Mouse (Mus musculus) liver, adult 2 months (tissue): ENCODE results near the gene Nup88. TPM values are rescaled to one million over a fixed set of nuclear protein-coding genes. Genes with fewer than 3 reads are reported as not detected.
A peak's percentile ranks its signal among the peaks of the same experiment; 100 is the strongest.

ENCODE experiments used
- DNase-seq: peaks from one replicate; pipeline ENCODE4 v3.0.0-alpha.2; 2011; ENCODE audit warnings: low read depth, low spot score; ENCODE audit errors: extremely low read depth
- H3K27ac ChIP-seq: fragments of 200-500 bp; replicated peaks from 2 replicates; pipeline ENCODE4 v1.5.1; 2012; ENCODE audit warnings: low read depth, mild to moderate bottlenecking, control low read depth, inconsistent platforms, low read length; ENCODE audit not compliant: insufficient read depth
- H3K27me3 ChIP-seq: fragments of 200-500 bp; 2 replicates; pipeline ENCODE4 v1.6.1; 2012; ENCODE audit warnings: mild to moderate bottlenecking, moderate library complexity, low read length, inconsistent platforms; ENCODE audit not compliant: control insufficient read depth, insufficient read depth
- H3K36me3 ChIP-seq: fragments of 200-500 bp; 2 replicates; pipeline ENCODE4 v1.6.1; 2012; ENCODE audit warnings: low read length, inconsistent platforms; ENCODE audit not compliant: control insufficient read depth, insufficient read depth
- H3K4me1 ChIP-seq: fragments of 200-500 bp; 2 replicates; pipeline ENCODE4 v1.6.1; 2011; ENCODE audit warnings: low read length; ENCODE audit not compliant: control insufficient read depth, insufficient read depth
- H3K4me3 ChIP-seq: fragments of 200-500 bp; 2 replicates; pipeline ENCODE4 v1.5.1; 2011; ENCODE audit warnings: low read depth, mild to moderate bottlenecking, control low read depth, low read length, moderate library complexity; ENCODE audit not compliant: insufficient read depth
- H3K79me2 ChIP-seq: fragments of 200-500 bp; 2 replicates; pipeline ENCODE4 v1.6.1; 2012; ENCODE audit warnings: inconsistent platforms, mild to moderate bottlenecking, low read length, moderate library complexity; ENCODE audit not compliant: control insufficient read depth, insufficient read depth
- H3K9ac ChIP-seq: fragments of 200-500 bp; 2 replicates; pipeline ENCODE4 v1.6.1; 2012; ENCODE audit warnings: low read depth, mild to moderate bottlenecking, control low read depth, inconsistent platforms, low read length
- CTCF ChIP-seq: fragments of 200-500 bp; IDR thresholded peaks from 2 replicates; pipeline ENCODE4 v1.5.1; 2011; ENCODE audit warnings: low read depth, low read length, control low read depth
- POLR2A ChIP-seq: fragments of 200-500 bp; IDR thresholded peaks from 2 replicates; pipeline ENCODE4 v1.6.1; 2011; ENCODE audit warnings: low read length, control low read depth; ENCODE audit not compliant: insufficient read depth; ENCODE audit errors: extremely low read depth
- WGBS: fragments of 180-500 bp; shearing (Covaris S2); methylation state at CpG from one replicate; pipeline ENCODE4 v1.1.7; 2018; 5-methylcytosine and 5-hydroxymethylcytosine counted together
- polyA plus RNA-seq: library from polyadenylated mRNA; depleted of rRNA; stranded (reverse); fragments of >200 nt; gene quantifications from 2 replicates; pipeline ENCODE4 v1.2.3, GENCODE M21; 2012
- total RNA-seq: library from RNA; depleted of rRNA; stranded (reverse); fragments of >200 nt; gene quantifications from 2 replicates; pipeline ENCODE4 v1.2.3, GENCODE M21; 2014

Nup88 gene
- total and polyA plus RNA-seq, 2 experiments = 14.3 to 28.9 TPM

DNA sequence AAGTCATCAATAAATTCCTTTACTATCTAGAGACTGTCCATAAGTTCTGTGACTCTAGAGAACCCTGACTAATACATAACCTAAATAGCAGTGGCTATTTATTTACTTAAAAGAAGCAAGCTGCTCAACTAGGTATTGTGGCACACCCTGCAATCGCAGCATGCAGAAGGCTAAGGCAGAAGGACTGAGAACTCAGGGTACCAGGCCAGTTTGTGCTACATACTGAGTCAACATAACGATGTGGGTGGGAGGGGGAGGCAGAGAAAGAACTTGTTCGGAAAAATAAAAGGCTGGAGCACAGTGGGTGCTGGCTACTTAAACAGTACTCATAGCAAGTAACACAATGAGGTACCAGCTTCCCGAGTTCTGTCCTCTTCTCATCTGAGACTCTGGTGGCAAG lies 31.4 kb upstream of the Nup88 start:
- DNase-seq = no peak

DNA sequence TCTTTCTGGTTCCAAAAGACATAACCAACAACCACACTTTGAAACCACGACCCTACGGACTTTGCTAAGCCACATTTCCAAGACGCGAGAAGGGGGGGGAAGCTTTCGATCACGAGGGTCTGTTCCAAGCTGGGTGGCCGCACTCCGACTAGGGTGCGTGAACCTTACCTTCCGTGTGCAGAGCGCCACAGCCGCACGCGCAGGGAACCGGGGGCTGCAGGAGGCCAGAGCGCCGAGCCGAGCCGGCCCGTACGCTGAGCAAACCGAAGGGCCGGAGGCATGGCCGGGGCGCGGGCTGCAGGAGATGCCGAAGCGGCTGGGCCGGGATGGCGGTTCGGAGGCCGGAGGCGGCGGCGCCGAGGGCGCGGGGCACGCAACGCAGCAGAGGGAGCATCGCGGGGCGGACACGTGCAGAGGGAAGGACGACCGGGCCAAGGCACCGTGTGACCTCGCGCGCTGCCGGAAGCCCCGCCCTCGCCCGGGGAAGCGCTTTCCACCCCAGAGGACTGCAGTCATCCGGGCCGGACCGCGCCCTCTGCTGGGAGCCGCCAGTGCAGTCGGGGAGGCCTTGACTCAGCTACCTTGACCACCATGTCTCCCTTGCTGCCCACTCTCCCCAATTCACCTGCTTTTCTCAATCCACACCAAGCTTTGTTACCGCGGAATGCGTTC lies 12.9 kb upstream of the Nup88 start, which contains the start of gene C1qbp:
Gene C1qbp (minus strand): TSS at position 470 of the 672 bp plus-strand sequence.
- TF ChIP-seq POLR2A = 0 out of 2 replicates have a peak, but pooled peaks have one; percentile 58
- TF ChIP-seq CTCF = peak; percentile 94

More for the DNA sequence above, 31.4 kb upstream of the Nup88 start:
- Histone ChIP-seq H3K4me3 (no peak overlapping the region), H3K36me3 (peaks cover 30% of the 10 kb centered on the region), H3K79me2 (peaks cover 7% of the 10 kb centered on the region; the same call in 1 of the 2 replicates), H3K9ac (no peak overlapping the region; the same call in 1 of the 2 replicates), H3K27me3 (no peaks in the 10 kb centered on the region), H3K4me1 (peaks cover 9% of the 10 kb centered on the region), H3K27ac (no peak overlapping the region)
- TF ChIP-seq CTCF = no peak
- no peak for TF ChIP-seq POLR2A
- WGBS = 85% methylated on average over 4 of the region's 4 CpGs

DNA sequence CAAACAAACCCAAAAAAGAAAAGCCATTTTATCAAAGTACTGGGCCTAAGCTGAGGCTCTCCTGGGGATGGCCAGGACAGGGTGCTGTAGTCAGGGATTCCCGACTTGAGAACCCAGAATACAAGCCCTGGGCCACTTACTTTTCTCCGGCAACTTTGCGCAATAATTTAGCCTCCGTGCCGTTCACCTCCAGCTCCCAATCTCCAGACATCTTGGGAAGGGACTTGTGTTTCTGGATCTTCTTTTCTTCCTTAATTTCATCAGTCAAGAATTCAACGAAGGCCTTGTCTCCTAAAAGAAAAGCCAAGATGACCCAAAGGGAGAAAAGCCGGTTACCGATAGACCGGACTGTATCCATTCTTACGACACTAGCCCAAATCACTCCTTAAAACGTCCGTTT lies 12.3 kb upstream of the Nup88 start:
- DNase-seq = peak; percentile 60
- TF ChIP-seq POLR2A (no peak), CTCF (no peak)
- H3K4me1 ChIP-seq = peaks cover 8% of the 10 kb centered on the region; the same call in 1 of the 2 replicates
- H3K27ac ChIP-seq = no peak overlapping the region
- peak overlapping the region; percentile 22 for H3K9ac ChIP-seq
- H3K79me2 ChIP-seq = peaks cover 6% of the 10 kb centered on the region; the same call in 1 of the 2 replicates
- WGBS = 2% methylated on average over 12 of the region's 12 CpGs
- no peaks in the 10 kb centered on the region for H3K27me3 ChIP-seq
- peaks cover 29% of the 10 kb centered on the region for H3K36me3 ChIP-seq
- peak overlapping the region; percentile 97 for H3K4me3 ChIP-seq

More for the DNA sequence above, 12.9 kb upstream of the Nup88 start, which contains the start of gene C1qbp:
- under 1% methylated on average over 63 of the region's 64 CpGs for WGBS
- peak within 1 kb of the TSS; percentile 92 for H3K9ac ChIP-seq
- H3K36me3 ChIP-seq = peaks cover 26% of the 10 kb centered on the region
- peaks cover 6% of the 10 kb centered on the region; the same call in 1 of the 2 replicates for H3K79me2 ChIP-seq
- H3K4me3 ChIP-seq = peak within 1 kb of the TSS; percentile 97
- H3K27ac ChIP-seq = peak within 1 kb of the TSS; percentile 71
- DNase-seq = peak; percentile 79
- H3K4me1 ChIP-seq = peaks cover 8% of the 10 kb centered on the region; the same call in 1 of the 2 replicates
- H3K27me3 ChIP-seq = no peaks in the 10 kb centered on the region

DNA sequence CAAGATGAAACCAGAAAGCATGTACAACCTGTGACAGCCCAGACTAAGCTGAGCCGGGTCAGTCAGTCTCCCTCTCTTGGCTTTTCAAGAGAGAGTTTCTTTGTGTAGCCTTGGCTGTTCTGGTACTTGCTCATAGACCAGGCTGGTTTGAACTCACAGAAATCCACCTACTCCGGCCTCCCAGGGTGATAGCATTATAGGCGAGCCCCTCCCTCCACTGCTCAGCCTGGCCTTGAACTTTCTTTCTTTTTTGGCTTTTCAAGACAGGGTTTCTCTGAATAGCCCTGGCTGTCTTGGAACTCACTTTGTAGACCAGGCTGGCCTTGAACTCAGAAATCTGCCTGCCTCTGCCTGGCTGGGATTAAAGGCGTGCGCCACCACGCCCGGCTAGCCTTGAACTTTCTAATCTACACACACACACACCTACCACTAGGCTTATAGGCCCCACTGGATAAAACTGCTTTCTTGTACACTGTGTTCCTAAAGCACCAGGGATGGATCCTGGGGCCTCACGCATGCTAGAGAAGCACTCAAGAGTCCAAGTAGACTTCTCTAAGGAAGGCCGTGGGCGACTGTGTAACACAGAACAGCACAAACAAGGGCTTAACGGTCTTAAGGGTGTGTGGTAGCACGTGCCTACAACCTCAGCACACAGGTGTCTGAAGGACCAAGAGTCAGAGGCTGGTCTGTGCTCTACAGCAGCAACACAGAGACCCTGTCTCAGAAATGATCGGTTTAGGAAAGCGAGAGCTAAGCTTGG lies 11.2 kb upstream of the Nup88 start:
- DNase-seq = no peak
- Histone ChIP-seq H3K79me2 (peaks cover 6% of the 10 kb centered on the region; the same call in 1 of the 2 replicates), H3K4me3 (no peak overlapping the region), H3K36me3 (peaks cover 25% of the 10 kb centered on the region), H3K27me3 (no peaks in the 10 kb centered on the region), H3K9ac (no peak overlapping the region), H3K4me1 (peaks cover 8% of the 10 kb centered on the region; the same call in 1 of the 2 replicates), H3K27ac (no peak overlapping the region)
- no peak for TF ChIP-seq POLR2A
- no peak for TF ChIP-seq CTCF
- WGBS = 91% methylated on average over 14 of the region's 14 CpGs

DNA sequence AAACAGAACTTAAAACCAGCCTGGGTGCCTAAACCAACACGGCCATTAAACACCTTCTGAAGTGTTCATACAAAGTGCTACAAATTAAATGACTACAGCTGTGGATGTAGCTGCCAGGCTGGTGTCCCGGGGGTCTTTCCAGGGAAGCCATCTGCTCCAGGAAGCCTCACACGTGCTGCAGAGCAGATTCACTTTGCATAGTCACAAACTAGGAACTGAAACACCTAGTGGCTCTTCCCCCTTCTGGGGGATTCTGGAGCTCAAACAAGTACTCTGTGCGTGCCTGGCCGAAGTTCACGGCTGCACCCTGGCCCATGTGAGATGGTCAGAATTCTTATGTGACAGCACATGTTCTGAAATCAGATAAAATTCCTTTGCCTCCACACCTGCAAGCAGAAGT lies 10.5 kb upstream of the Nup88 start:
- DNase-seq = no peak
- peaks cover 32% of the 10 kb centered on the region for H3K36me3 ChIP-seq
- TF ChIP-seq POLR2A = no peak
- no peak for TF ChIP-seq CTCF
- H3K9ac ChIP-seq = no peak overlapping the region
- peaks cover 6% of the 10 kb centered on the region; the same call in 1 of the 2 replicates for H3K79me2 ChIP-seq
- WGBS = 85% methylated on average over 6 of the region's 6 CpGs
- no peak overlapping the region for H3K27ac ChIP-seq
- no peak overlapping the region for H3K4me3 ChIP-seq
- H3K27me3 ChIP-seq = no peaks in the 10 kb centered on the region
- H3K4me1 ChIP-seq = peaks cover 8% of the 10 kb centered on the region; the same call in 1 of the 2 replicates
